Mouse (Mus musculus): ENCODE measurements around the gene Sptb. TPM values are rescaled to one million over a fixed set of nuclear protein-coding genes. Genes with fewer than 3 reads are reported as not detected.

Sptb gene
- polyA plus RNA-seq, 1 experiment from 2014 or later: 58.9 TPM

DNA sequence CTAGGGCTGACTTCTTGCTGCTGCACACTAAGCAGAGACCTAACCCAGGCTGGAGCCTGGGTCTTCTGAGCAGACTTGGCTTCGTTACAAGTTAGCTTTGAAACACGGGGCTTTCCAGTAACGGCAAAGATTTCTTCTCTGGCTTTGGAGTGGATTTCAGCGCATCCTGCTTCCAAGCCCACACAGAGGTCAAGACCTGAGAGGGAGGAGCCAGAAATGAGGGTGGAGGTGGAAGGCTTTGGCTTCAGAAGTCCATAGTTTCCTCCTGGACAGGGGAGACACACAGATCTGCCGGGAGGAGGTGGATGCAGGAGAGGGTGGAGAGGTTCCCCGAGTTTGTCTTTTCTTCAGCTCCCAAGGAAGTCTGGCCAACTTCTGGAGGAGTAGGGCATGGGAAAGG lies 120.8 kb downstream of the Sptb start:
- no peak for ATAC-seq (ENCODE audit: insufficient read depth)

GRCm38 (mm10) chr12:76587357-76587756 lies 123.0 kb downstream of the Sptb start:
- H3K27me3 ChIP-seq: peaks cover 31% of the 10 kb centered on the region; the same call in 1 of the 2 replicates
- no peaks in the 10 kb centered on the region for H3K36me3 ChIP-seq (replicated peaks)
- no peak overlapping the region for H3K9ac ChIP-seq

More for the DNA sequence above, 120.8 kb downstream of the Sptb start:
- Histone ChIP-seq H3K27me3 (peaks cover 31% of the 10 kb centered on the region; the same call in 1 of the 2 replicates), H3K36me3 (replicated peaks) (no peaks in the 10 kb centered on the region), H3K9me3 (replicated peaks) (no peaks in the 10 kb centered on the region), H3K4me2 (no peak overlapping the region), H3K4me3 (replicated peaks) (no peak overlapping the region), H3K9ac (no peak overlapping the region), H3K4me1 (replicated peaks) (peaks cover 29% of the 10 kb centered on the region), H3K27ac (replicated peaks) (no peak overlapping the region)
- 60% methylated on average over 6 of the region's 6 CpGs for WGBS (ENCODE audit: insufficient replicate concordance)

DNA sequence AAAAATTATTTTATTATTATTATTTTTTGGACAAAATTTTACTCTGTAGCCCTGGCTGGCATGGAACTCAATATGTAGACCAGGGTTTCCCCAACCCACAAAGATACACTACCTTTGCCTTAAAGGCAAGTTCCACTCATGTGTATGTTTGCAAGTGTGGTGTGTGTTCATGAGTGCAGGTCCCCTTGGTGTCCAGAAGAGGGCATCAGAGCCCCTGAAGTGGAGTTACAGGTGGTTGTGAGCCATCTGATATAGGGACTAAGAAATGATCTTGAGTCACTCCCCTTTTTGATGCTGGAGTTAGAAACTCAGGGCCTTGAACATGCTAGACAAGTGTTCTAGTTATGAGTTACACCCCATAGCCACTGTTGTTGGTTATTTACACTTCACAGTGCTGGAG lies 125.3 kb downstream of the Sptb start:
- H3K4me2 ChIP-seq: no peak overlapping the region
- ATAC-seq (ENCODE audit: insufficient read depth): no peak
- H3K9me3 ChIP-seq (replicated peaks): no peaks in the 10 kb centered on the region
- peaks cover 9% of the 10 kb centered on the region for H3K4me1 ChIP-seq (replicated peaks)
- no peaks in the 10 kb centered on the region for H3K36me3 ChIP-seq (replicated peaks)
- H3K27me3 ChIP-seq: peaks cover 28% of the 10 kb centered on the region; the same call in 1 of the 2 replicates
- H3K4me3 ChIP-seq (replicated peaks): no peak overlapping the region
- H3K27ac ChIP-seq (replicated peaks): no peak overlapping the region
- no peak overlapping the region for H3K9ac ChIP-seq

More at GRCm38 (mm10) chr12:76587357-76587756, 123.0 kb downstream of the Sptb start:
- 68% methylated on average over 11 of the region's 11 CpGs for WGBS (ENCODE audit: insufficient replicate concordance)
- no peak overlapping the region for H3K4me3 ChIP-seq (replicated peaks)
- H3K27ac ChIP-seq (replicated peaks): no peak overlapping the region
- H3K4me2 ChIP-seq: no peak overlapping the region
- H3K4me1 ChIP-seq (replicated peaks): peaks cover 16% of the 10 kb centered on the region
- H3K9me3 ChIP-seq (replicated peaks): no peaks in the 10 kb centered on the region
- ATAC-seq (ENCODE audit: insufficient read depth): no peak

DNA sequence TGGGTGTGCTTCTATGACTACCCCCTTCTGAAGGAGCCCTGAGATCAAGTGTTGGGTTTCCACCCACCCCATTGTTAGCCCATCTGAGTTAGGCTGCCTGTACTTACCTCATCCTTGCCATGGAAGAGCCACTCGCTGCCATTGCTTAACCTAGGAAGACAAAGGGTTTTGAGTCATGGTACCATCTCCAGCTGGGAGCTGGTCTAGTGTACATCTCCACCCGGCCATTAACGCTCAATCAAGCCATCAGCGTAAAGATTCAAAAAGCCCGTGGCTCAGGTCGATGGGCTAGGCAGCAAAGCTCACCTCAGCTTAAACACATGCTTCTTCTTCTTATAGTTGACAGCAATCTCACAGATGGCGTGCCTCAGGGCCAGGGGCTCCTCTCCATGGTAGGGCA lies 126.9 kb downstream of the Sptb start:
- no peak overlapping the region for H3K27ac ChIP-seq (replicated peaks)
- H3K4me1 ChIP-seq (replicated peaks): peaks cover 15% of the 10 kb centered on the region
- H3K9ac ChIP-seq: no peak overlapping the region
- no peaks in the 10 kb centered on the region for H3K9me3 ChIP-seq (replicated peaks)
- H3K36me3 ChIP-seq (replicated peaks): no peaks in the 10 kb centered on the region
- no peak overlapping the region for H3K4me3 ChIP-seq (replicated peaks)
- H3K4me2 ChIP-seq: no peak overlapping the region
- ATAC-seq (ENCODE audit: insufficient read depth): no peak
- H3K27me3 ChIP-seq: peaks cover 13% of the 10 kb centered on the region; the same call in 1 of the 2 replicates
- WGBS (ENCODE audit: insufficient replicate concordance): 69% methylated on average over 7 of the region's 7 CpGs

DNA sequence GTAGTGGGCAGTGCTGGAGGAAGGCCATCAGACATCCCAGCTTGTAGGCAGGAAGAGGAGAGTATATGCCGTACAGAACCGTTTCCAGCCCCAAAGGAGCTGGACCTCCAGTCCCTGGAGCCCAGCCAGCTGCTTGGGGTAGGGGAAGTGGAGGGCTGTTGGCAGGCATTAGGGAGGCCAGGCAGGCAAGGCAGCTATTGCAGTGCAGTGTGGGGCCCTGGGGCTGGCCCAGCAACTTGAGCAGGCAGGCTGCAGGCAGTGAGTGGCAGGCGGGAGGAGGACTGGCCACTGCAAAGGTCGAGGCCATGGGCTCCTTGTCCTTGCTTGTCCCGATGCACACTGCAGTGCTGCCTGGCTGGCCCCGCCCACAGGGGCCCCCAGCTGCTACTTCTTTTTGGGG lies 127.5 kb downstream of the Sptb start:
- Histone ChIP-seq H3K36me3 (replicated peaks) (peaks cover 5% of the 10 kb centered on the region; the same call in 1 of the 2 replicates), H3K9ac (no peak overlapping the region), H3K9me3 (replicated peaks) (no peaks in the 10 kb centered on the region), H3K4me1 (replicated peaks) (peaks cover 21% of the 10 kb centered on the region), H3K27ac (replicated peaks) (no peak overlapping the region), H3K4me2 (no peak overlapping the region), H3K4me3 (replicated peaks) (no peak overlapping the region), H3K27me3 (peaks cover 8% of the 10 kb centered on the region; the same call in 1 of the 2 replicates)
- ATAC-seq (ENCODE audit: insufficient read depth): no peak
- WGBS (ENCODE audit: insufficient replicate concordance): 30% methylated on average over 6 of the region's 6 CpGs

GRCm38 (mm10) chr12:76582139-76582538 lies 128.2 kb downstream of the Sptb start:
- no peak for ATAC-seq (ENCODE audit: insufficient read depth)
- H3K4me2 ChIP-seq: no peak overlapping the region
- WGBS (ENCODE audit: insufficient replicate concordance): 65% methylated on average over 3 of the region's 3 CpGs

DNA sequence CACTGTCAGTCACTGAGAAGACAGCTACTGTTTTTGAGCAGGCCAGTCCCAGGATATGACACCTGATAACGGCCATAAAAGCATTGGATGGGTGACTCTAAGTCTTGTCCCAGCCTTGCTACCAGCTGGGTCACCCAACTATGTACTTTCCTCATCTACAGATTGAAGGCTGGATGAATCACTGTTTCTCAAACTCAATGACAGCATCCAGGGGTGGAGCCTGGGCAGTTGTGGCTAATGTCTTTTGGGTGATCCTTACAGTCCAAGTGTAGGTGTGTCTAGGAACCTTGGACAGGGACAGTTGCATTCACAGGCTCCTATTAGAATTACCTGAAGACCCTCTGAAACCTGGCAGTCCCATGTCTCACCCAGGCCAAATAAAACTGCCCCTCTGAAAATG lies 130.5 kb downstream of the Sptb start:
- H3K4me2 ChIP-seq: no peak overlapping the region
- H3K4me3 ChIP-seq (replicated peaks): no peak overlapping the region
- H3K27me3 ChIP-seq: peaks cover 7% of the 10 kb centered on the region
- peaks cover 26% of the 10 kb centered on the region for H3K36me3 ChIP-seq (replicated peaks)
- H3K4me1 ChIP-seq (replicated peaks): peaks cover 35% of the 10 kb centered on the region
- H3K9me3 ChIP-seq (replicated peaks): no peaks in the 10 kb centered on the region
- H3K27ac ChIP-seq (replicated peaks): no peak overlapping the region
- ATAC-seq (ENCODE audit: insufficient read depth): no peak
- 61% methylated on average over 1 of the region's 1 CpGs for WGBS (ENCODE audit: insufficient replicate concordance)
- no peak overlapping the region for H3K9ac ChIP-seq

More at GRCm38 (mm10) chr12:76582139-76582538, 128.2 kb downstream of the Sptb start:
- no peak overlapping the region for H3K27ac ChIP-seq (replicated peaks)
- peaks cover 9% of the 10 kb centered on the region; the same call in 1 of the 2 replicates for H3K36me3 ChIP-seq (replicated peaks)
- H3K4me1 ChIP-seq (replicated peaks): peaks cover 23% of the 10 kb centered on the region
- H3K4me3 ChIP-seq (replicated peaks): no peak overlapping the region
- H3K9me3 ChIP-seq (replicated peaks): no peaks in the 10 kb centered on the region
- H3K27me3 ChIP-seq: peaks cover 3% of the 10 kb centered on the region; the same call in 1 of the 2 replicates
- H3K9ac ChIP-seq: no peak overlapping the region

- Histone ChIP-seq H3K27ac (replicated peaks) (no peak overlapping the region), H3K4me1 (replicated peaks) (peaks cover 35% of the 10 kb centered on the region), H3K9ac (no peak overlapping the region), H3K36me3 (replicated peaks) (peaks cover 30% of the 10 kb centered on the region), H3K4me3 (replicated peaks) (no peak overlapping the region), H3K27me3 (peaks cover 9% of the 10 kb centered on the region), H3K9me3 (replicated peaks) (no peaks in the 10 kb centered on the region), H3K4me2 (no peak overlapping the region)
- 51% methylated on average over 2 of the region's 2 CpGs for WGBS (ENCODE audit: insufficient replicate concordance)
- ATAC-seq (ENCODE audit: insufficient read depth): no peak
These were observed 131.9 kb downstream of the Sptb start for GRCm38 (mm10) chr12:76578465-76578864.

GRCm38 (mm10) chr12:76577858-76578257 lies 132.5 kb downstream of the Sptb start:
- Histone ChIP-seq H3K36me3 (replicated peaks) (peaks cover 30% of the 10 kb centered on the region), H3K27me3 (peaks cover 10% of the 10 kb centered on the region), H3K9ac (no peak overlapping the region), H3K4me3 (replicated peaks) (no peak overlapping the region), H3K9me3 (replicated peaks) (no peaks in the 10 kb centered on the region), H3K4me1 (replicated peaks) (peaks cover 31% of the 10 kb centered on the region), H3K27ac (replicated peaks) (no peak overlapping the region), H3K4me2 (no peak overlapping the region)
- 68% methylated on average over 16 of the region's 16 CpGs for WGBS (ENCODE audit: insufficient replicate concordance)
- no peak for ATAC-seq (ENCODE audit: insufficient read depth)

- Histone ChIP-seq H3K9me3 (replicated peaks) (no peaks in the 10 kb centered on the region), H3K27ac (replicated peaks) (no peak overlapping the region), H3K4me1 (replicated peaks) (peaks cover 27% of the 10 kb centered on the region), H3K27me3 (peaks cover 10% of the 10 kb centered on the region), H3K36me3 (replicated peaks) (peaks cover 37% of the 10 kb centered on the region), H3K9ac (no peak overlapping the region), H3K4me3 (replicated peaks) (no peak overlapping the region), H3K4me2 (no peak overlapping the region)
- ATAC-seq (ENCODE audit: insufficient read depth): no peak
- 73% methylated on average over 8 of the region's 8 CpGs for WGBS (ENCODE audit: insufficient replicate concordance)
These were observed 133.5 kb downstream of the Sptb start for GRCm38 (mm10) chr12:76576806-76577205.

GRCm38 (mm10) chr12:76576061-76576460 lies 134.3 kb downstream of the Sptb start:
- Histone ChIP-seq H3K4me1 (replicated peaks) (peaks cover 27% of the 10 kb centered on the region), H3K4me2 (peak overlapping the region; percentile 19; the same call in 1 of the 2 replicates), H3K27ac (replicated peaks) (no peak overlapping the region), H3K4me3 (replicated peaks) (no peak overlapping the region), H3K27me3 (peaks cover 10% of the 10 kb centered on the region), H3K9ac (no peak overlapping the region; the same call in 1 of the 2 replicates), H3K36me3 (replicated peaks) (peaks cover 43% of the 10 kb centered on the region), H3K9me3 (replicated peaks) (no peaks in the 10 kb centered on the region)
- WGBS (ENCODE audit: insufficient replicate concordance): 17% methylated on average over 9 of the region's 9 CpGs
- peak; percentile 75 for ATAC-seq (ENCODE audit: insufficient read depth)

DNA sequence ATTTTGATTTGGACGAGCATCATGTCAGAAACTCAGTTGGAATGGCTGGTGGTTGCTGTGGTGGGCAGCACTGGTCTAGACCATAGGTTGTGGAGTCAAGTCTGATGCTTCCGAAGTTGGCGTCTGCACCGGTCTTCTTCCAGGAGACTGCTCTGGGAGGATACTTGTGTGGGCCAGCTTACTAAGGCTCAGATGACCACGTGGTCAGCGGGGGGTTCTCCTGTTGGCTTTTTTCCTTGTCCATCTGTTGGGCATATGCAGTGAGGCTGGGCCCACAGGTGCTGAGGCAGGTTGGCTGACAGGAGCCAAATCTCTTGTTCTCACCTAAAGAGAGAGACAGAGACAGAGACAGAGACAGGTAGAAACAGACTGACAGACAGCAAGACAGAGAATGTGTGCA lies 135.5 kb downstream of the Sptb start:
- Histone ChIP-seq H3K27ac (replicated peaks) (no peak overlapping the region), H3K9me3 (replicated peaks) (no peaks in the 10 kb centered on the region), H3K4me2 (no peak overlapping the region), H3K4me3 (replicated peaks) (no peak overlapping the region), H3K27me3 (peaks cover 10% of the 10 kb centered on the region), H3K4me1 (replicated peaks) (peaks cover 30% of the 10 kb centered on the region), H3K9ac (no peak overlapping the region), H3K36me3 (replicated peaks) (peaks cover 46% of the 10 kb centered on the region)
- 79% methylated on average over 6 of the region's 6 CpGs for WGBS (ENCODE audit: insufficient replicate concordance)
- ATAC-seq (ENCODE audit: insufficient read depth): no peak

Data from liver, embryonic 15.5 days (tissue).